Mouse (Mus musculus) heart, postnatal 25 days (tissue): ENCODE measurements around the gene Phlpp1. TPM values are rescaled to one million over a fixed set of nuclear protein-coding genes. Genes with fewer than 3 reads are reported as not detected.
"Not testable (repeated sequence)": the region's sequence is repeated elsewhere in the genome, so short reads cannot be mapped to it uniquely, and the experiment has no call there.

ENCODE experiments used
- DNase-seq: peaks from one replicate; pipeline ENCODE4 v3.0.0; 2022; ENCODE audit warnings: low spot score
- intact Hi-C: fragments of 180-260 bp; cut with DNase I; formaldehyde crosslinking; loops from one replicate; pipeline ENCODE4 v1.15.1; 2025
- total RNA-seq, 2 experiments: library from RNA; stranded (reverse); gene quantifications; 2 replicates each; pipeline ENCODE4 v1.2.3; 2021

Gene Phlpp1
- total RNA-seq, 2 experiments from 2014 or later = 15.9 to 19.0 TPM

GRCm38 (mm10) chr1:106279404-106280123 lies 108.0 kb downstream of the Phlpp1 start:
- DNase-seq = no peak
- intact Hi-C loops = no loop called here

GRCm38 (mm10) chr1:106280171-106280913 lies 108.8 kb downstream of the Phlpp1 start:
- peak; percentile 32 for DNase-seq
- intact Hi-C loops = no loop called here

GRCm38 (mm10) chr1:106286815-106287214 lies 115.3 kb downstream of the Phlpp1 start:
- DNase-seq = no peak
- intact Hi-C loops = no loop called here

- intact Hi-C loops = no loop called here
- DNase-seq = no peak
Measured at GRCm38 (mm10) chr1:106289065-106289464, 117.5 kb downstream of the Phlpp1 start.

GRCm38 (mm10) chr1:106289580-106289979 lies 118.0 kb downstream of the Phlpp1 start:
- intact Hi-C loops = no loop called here

GRCm38 (mm10) chr1:106309394-106310039 lies 138.0 kb downstream of the Phlpp1 start:
- intact Hi-C loops = loop anchor here (10.0 kb wide), 1 partner anchor 135 kb away; the partner anchor contains the start of gene Phlpp1

More at GRCm38 (mm10) chr1:106289580-106289979, 118.0 kb downstream of the Phlpp1 start:
- DNase-seq = no peak

GRCm38 (mm10) chr1:106310285-106310684 lies 138.7 kb downstream of the Phlpp1 start:
- no peak for DNase-seq
- intact Hi-C loops = loop anchor here (10.0 kb wide), 1 partner anchor 135 kb away; the partner anchor contains the start of gene Phlpp1

More at GRCm38 (mm10) chr1:106309394-106310039, 138.0 kb downstream of the Phlpp1 start:
- DNase-seq = no peak

- intact Hi-C loops = loop anchor here (10.0 kb wide), 1 partner anchor 137 kb away; the partner anchor contains the start of gene Phlpp1
- DNase-seq = not testable (repeated sequence)
Measured at GRCm38 (mm10) chr1:106311830-106312229, 140.3 kb downstream of the Phlpp1 start.

GRCm38 (mm10) chr1:106314476-106314875 lies 142.9 kb downstream of the Phlpp1 start:
- DNase-seq = no peak
- intact Hi-C loops = loop anchor here (10.0 kb wide), 1 partner anchor 140 kb away; the partner anchor contains the start of gene Phlpp1

GRCm38 (mm10) chr1:106316641-106317304 lies 145.2 kb downstream of the Phlpp1 start:
- intact Hi-C loops = loop anchor here (10.0 kb wide), 1 partner anchor 142 kb away; the partner anchor contains the start of gene Phlpp1

GRCm38 (mm10) chr1:106318341-106318740 lies 146.8 kb downstream of the Phlpp1 start:
- intact Hi-C loops = loop anchor here (10.0 kb wide), 1 partner anchor 144 kb away; the partner anchor contains the start of gene Phlpp1
- no peak for DNase-seq

More at GRCm38 (mm10) chr1:106316641-106317304, 145.2 kb downstream of the Phlpp1 start:
- peak; percentile 59 for DNase-seq

GRCm38 (mm10) chr1:106320583-106320982 lies 149.0 kb downstream of the Phlpp1 start:
- DNase-seq = no peak
- intact Hi-C loops = no loop called here

- DNase-seq = no peak
- intact Hi-C loops = no loop called here
Measured at GRCm38 (mm10) chr1:106321432-106322126, 150.0 kb downstream of the Phlpp1 start.

GRCm38 (mm10) chr1:106326691-106327090 lies 155.1 kb downstream of the Phlpp1 start:
- no peak for DNase-seq
- intact Hi-C loops = no loop called here

GRCm38 (mm10) chr1:106342100-106342499 lies 170.5 kb downstream of the Phlpp1 start:
- no peak for DNase-seq
- intact Hi-C loops = no loop called here

GRCm38 (mm10) chr1:106345265-106345664 lies 173.7 kb downstream of the Phlpp1 start:
- DNase-seq = no peak

GRCm38 (mm10) chr1:106346776-106347175 lies 175.2 kb downstream of the Phlpp1 start:
- intact Hi-C loops = no loop called here
- no peak for DNase-seq

More at GRCm38 (mm10) chr1:106345265-106345664, 173.7 kb downstream of the Phlpp1 start:
- intact Hi-C loops = no loop called here

- intact Hi-C loops = no loop called here
- DNase-seq = no peak
Measured at GRCm38 (mm10) chr1:106349116-106349515, 177.6 kb downstream of the Phlpp1 start.

GRCm38 (mm10) chr1:106351512-106351911 lies 180.0 kb downstream of the Phlpp1 start:
- DNase-seq = no peak
- intact Hi-C loops = no loop called here
